Mouse (Mus musculus): ENCODE measurements around the gene Impad1. TPM values are rescaled to one million over a fixed set of nuclear protein-coding genes. Genes with fewer than 3 reads are reported as not detected.

The Impad1 gene
- polyA plus RNA-seq (2017; shearing (Covaris generic)): 3.3 TPM

DNA sequence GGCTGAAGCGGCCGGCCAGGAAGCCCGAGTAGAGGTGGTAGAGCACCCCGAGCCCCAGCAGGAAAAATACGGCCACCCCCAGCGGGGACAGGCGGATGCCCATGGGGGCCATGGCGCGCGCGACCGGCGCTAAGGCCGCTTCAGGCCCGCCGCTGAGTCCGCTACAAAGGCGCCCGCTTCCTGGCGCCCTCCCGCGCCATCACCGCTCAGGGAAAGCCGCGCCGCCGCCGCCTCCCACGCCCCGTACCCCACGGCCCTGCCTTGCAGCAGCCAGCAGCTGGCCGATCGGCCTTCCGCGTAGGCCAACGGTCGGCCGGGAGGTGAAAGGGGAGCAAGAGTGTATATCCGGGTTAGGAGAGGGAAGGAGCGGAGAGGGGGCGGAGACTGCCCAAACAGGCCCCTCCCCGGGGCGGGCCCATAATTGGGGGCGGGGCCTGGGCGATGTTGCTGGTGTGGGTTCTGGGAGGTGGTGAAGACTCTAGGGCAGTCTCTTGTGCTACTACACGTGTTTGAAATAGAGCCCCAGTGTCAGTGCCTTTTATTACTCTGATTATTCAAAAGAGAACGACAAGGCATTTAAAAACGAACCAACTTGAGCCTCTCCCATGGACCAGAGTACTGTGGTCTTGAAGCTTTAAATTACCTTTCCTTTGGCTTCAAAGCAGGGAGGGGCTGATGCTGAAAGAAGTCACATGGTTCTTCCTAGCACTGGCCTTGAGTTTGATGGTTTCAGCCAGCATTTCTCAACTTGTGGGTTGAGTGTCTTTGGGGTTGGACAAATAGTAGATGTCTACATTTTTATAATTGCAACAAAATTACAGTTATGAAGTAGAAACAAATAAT, at the start of gene Impad1:
Gene Impad1 (minus strand): TSS at position 364 of the 843 bp plus-strand sequence.

Data from activated CD4-positive, CD25-positive, alpha-beta regulatory T cell, adult 9 weeks (primary cell).